Mouse (Mus musculus): ENCODE results near the gene Spock1.

DNA sequence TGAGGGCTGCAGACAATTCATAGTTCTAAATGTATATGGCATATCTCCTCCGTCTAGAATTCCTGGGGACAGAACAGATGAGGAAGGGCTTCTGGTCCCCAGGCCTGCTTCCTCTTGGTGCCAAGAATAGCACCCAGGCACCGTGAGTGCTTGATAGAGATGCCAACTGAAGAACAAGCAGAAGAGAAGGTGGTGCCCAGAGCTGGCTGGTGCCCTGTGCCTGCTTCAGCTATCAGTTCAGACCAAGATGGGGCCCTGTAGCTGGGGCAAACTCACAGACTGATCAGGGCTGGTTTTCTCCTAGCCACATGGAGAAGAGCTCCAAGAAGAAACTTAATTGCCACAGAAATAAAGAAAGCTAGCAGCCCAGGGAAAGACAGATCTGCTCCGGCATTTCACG, 385.8 kb downstream of the Spock1 start:
- no peak for TF ChIP-seq ZC3H11A (IDR thresholded peaks at IDR 0.05; ENCODE audit: borderline replicate concordance, low read depth, low read length)
- no peak for TF ChIP-seq ZNF384 (IDR thresholded peaks at IDR 0.05; ENCODE audit: low read depth, low read length)
- no peak for TF ChIP-seq CHD2 (IDR thresholded peaks at IDR 0.05; ENCODE audit: low read depth, low read length)
- no peak for TF ChIP-seq MAFK (IDR thresholded peaks at IDR 0.05; ENCODE audit: insufficient read depth, low read depth, low read length)

All from ES-E14 (cell line).